In genomic region chr7:72051759-72052158, GRCm38 (mm10) we compare ENCODE assay signal across 18 mouse cellular contexts.
"Had no signal": no experiment of that assay in that cellular context is flagged by ENCODE, and none has a peak within 500 bp of the region (broad histone marks: within the 10 kb centered on the region; RNA-seq: fewer than 3 reads in every experiment).

No protein-coding gene starts in this region.

- H3K36me3 ChIP-seq: kidney, embryonic 15.5 days; limb, embryonic 10.5 days; limb, embryonic 13.5 days; liver, embryonic 12.5 days; liver, embryonic 15.5 days; lung, embryonic 15.5 days had no signal

- H3K4me1 ChIP-seq: limb, embryonic 10.5 days; limb, embryonic 13.5 days; liver, embryonic 12.5 days; liver, embryonic 15.5 days; lung, embryonic 15.5 days had no signal

- ATAC-seq: liver, embryonic 12.5 days had no signal

- H3K27me3 ChIP-seq: kidney, embryonic 15.5 days; limb, embryonic 13.5 days; liver, embryonic 12.5 days; liver, embryonic 15.5 days; lung, embryonic 15.5 days had no signal

- H3K9ac ChIP-seq: kidney, embryonic 15.5 days; limb, embryonic 13.5 days; liver, embryonic 12.5 days; liver, embryonic 15.5 days; lung, embryonic 15.5 days had no signal

- H3K9me3 ChIP-seq: kidney, embryonic 15.5 days; limb, embryonic 10.5 days; limb, embryonic 13.5 days; liver, embryonic 12.5 days; liver, embryonic 15.5 days; lung, embryonic 15.5 days had no signal

- H3K4me3 ChIP-seq: kidney, embryonic 15.5 days; left cerebral cortex, adult 2 months; limb, embryonic 10.5 days; limb, embryonic 13.5 days; liver, embryonic 12.5 days; liver, embryonic 15.5 days; lung, embryonic 15.5 days had no signal

- DNase-seq: kidney, postnatal 10 days; kidney, postnatal 36 days; layer of hippocampus, postnatal 36 days; liver; lung, adult 18-20 months; lung, postnatal 14 days; lung, postnatal 4 days; midbrain, embryonic 14.5 days; thymus, adult 18-20 months; thymus, postnatal 36 days had no signal

- H3K4me2 ChIP-seq: kidney, embryonic 15.5 days; limb, embryonic 13.5 days; liver, embryonic 12.5 days; liver, embryonic 15.5 days; lung, embryonic 15.5 days; midbrain, embryonic 11.5 days had no signal

- H3K27ac ChIP-seq: kidney, embryonic 15.5 days; left cerebral cortex, adult 2 months; limb, embryonic 10.5 days; limb, embryonic 13.5 days; liver, embryonic 12.5 days; liver, embryonic 15.5 days; lung, embryonic 15.5 days had no signal
